Comparison of ENCODE assay signal across 8 mouse cellular contexts in the genomic region with DNA sequence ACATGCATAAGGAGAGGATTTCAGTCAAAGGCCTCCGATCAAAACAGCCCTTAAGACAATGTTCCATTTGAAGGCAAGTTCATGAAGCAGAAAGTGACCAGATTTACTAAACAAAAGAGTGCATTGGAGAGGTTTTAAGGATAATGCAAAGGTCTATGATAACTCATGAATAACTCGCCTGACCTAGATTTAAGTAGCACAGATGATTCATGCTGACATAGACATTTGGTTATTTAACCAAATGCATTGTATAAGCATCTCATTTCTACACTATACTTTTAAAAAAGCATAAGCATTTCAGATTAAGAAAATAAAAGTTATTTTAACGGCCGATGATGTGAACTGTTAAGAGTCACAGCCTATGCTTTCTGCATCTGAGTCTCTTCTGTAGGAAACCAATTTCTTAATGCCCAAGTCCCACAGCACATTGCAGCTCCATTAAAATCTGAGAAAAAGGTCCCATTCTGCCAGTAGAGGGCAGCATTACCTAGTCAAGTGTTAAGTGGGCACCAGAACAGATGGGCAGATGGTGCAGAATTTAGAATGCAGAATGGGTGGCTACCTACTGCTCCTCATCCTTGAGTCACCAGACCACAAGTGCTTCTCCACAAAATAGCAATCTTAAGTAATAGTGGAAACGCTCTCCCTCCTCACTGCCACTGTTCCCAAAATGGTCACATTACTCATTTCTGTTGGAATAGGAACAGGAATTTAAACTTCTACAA.
DNase-seq lines count a peak whose midpoint lies in the region; ATAC-seq and TF ChIP-seq lines count a peak whose summit lies in the region.

No protein-coding gene starts in this region.

- peak; percentile 72 for TF ChIP-seq CTCF in lung, embryonic 14.5 days (IDR thresholded peaks at IDR 0.05; ENCODE audit: low read depth)
- no peak for TF ChIP-seq CTCF in lung, adult 2 months (IDR thresholded peaks at IDR 0.05; ENCODE audit: insufficient read depth, low read length)

- no peak overlapping the region for H3K9ac ChIP-seq in lung, embryonic 14.5 days
- H3K9ac ChIP-seq in forebrain, embryonic 13.5 days, result no peak overlapping the region

- ATAC-seq in lung, embryonic 14.5 days (ENCODE audit: insufficient read depth), result peak; percentile 8; the same call in 1 of the 2 replicates
- ATAC-seq in forebrain, embryonic 13.5 days, result peak; percentile 90

- 62% methylated on average over 5 of the region's 5 CpGs for WGBS in lung, embryonic 14.5 days
- 65% methylated on average over 5 of the region's 5 CpGs for WGBS in lung, adult 2 months
- WGBS in forebrain, embryonic 13.5 days, result 64% methylated on average over 5 of the region's 5 CpGs

- peak; percentile 82 for DNase-seq in lung, embryonic 14.5 days
- no peak for DNase-seq in lung, adult 2 months
- DNase-seq in c-Kit-positive CD71-positive TER-119-negative erythroid progenitor cells, embryonic 14.5 days (ENCODE audit: low read depth), result peak; percentile 6
- DNase-seq in kidney, adult 18-20 months, result peak; percentile 6
- DNase-seq in left cerebral cortex, postnatal 25 days (ENCODE audit: low spot score in 2 of 2), result peak; percentile 85 to 97
- peak; percentile 91 for DNase-seq in retina, embryonic 14.5 days (ENCODE audit: low spot score)
- no peak for DNase-seq in spleen, adult 12 weeks (ENCODE audit: low spot score)

- no peak for TF ChIP-seq POLR2A in lung, adult 2 months (IDR thresholded peaks at IDR 0.05; ENCODE audit: borderline replicate concordance, extremely low read depth, low read depth, low read length)

- no peaks in the 10 kb centered on the region for H3K4me1 ChIP-seq in lung, embryonic 14.5 days (ENCODE audit: insufficient read depth)
- no peaks in the 10 kb centered on the region for H3K4me1 ChIP-seq in lung, adult 2 months (ENCODE audit: control insufficient read depth, insufficient read depth, low read length)
- H3K4me1 ChIP-seq in forebrain, embryonic 13.5 days, result no peaks in the 10 kb centered on the region

- H3K36me3 ChIP-seq in lung, embryonic 14.5 days (ENCODE audit: insufficient read depth), result no peaks in the 10 kb centered on the region
- H3K36me3 ChIP-seq in forebrain, embryonic 13.5 days (ENCODE audit: poor library complexity, severe bottlenecking), result no peaks in the 10 kb centered on the region

- H3K27ac ChIP-seq in lung, embryonic 14.5 days (ENCODE audit: low read depth), result no peak overlapping the region
- no peak overlapping the region for H3K27ac ChIP-seq in forebrain, embryonic 13.5 days

- H3K4me2 ChIP-seq in lung, embryonic 14.5 days, result no peak overlapping the region
- no peak overlapping the region for H3K4me2 ChIP-seq in forebrain, embryonic 13.5 days

- intact Hi-C loops in left cerebral cortex, postnatal 25 days (cut with DNase I), result loop anchor here (1.0 to 10.0 kb wide), 7 partner anchors 99 to 1001 kb away; no protein-coding TSS in a partner anchor

- H3K4me3 ChIP-seq in lung, embryonic 14.5 days (ENCODE audit: low read depth, low read length), result no peak overlapping the region
- no peak overlapping the region for H3K4me3 ChIP-seq in lung, adult 2 months (replicated peaks; ENCODE audit: extremely low read depth, low read depth, low read length)
- H3K4me3 ChIP-seq in forebrain, embryonic 13.5 days, result no peak overlapping the region

- no peaks in the 10 kb centered on the region for H3K9me3 ChIP-seq in lung, embryonic 14.5 days (ENCODE audit: low read depth, low read length)
- no peaks in the 10 kb centered on the region for H3K9me3 ChIP-seq in forebrain, embryonic 13.5 days (replicated peaks)

- H3K27me3 ChIP-seq in lung, embryonic 14.5 days (ENCODE audit: insufficient read depth, low read length), result no peaks in the 10 kb centered on the region
- no peaks in the 10 kb centered on the region for H3K27me3 ChIP-seq in forebrain, embryonic 13.5 days

Comparison
In these comparisons a context has a peak if more than half of its experiments do, and no peak if none do; other contexts are left out.
1. DNase-seq: peak in lung, embryonic 14.5 days (single experiment), c-Kit-positive CD71-positive TER-119-negative erythroid progenitor cells, embryonic 14.5 days (single experiment), kidney, adult 18-20 months (single experiment), left cerebral cortex, postnatal 25 days (2 of 2) and retina, embryonic 14.5 days (single experiment); none in lung, adult 2 months (single experiment) and spleen, adult 12 weeks (single experiment).